Mouse (Mus musculus) forebrain, postnatal 0 days (tissue): ENCODE data around the gene 4833439L19Rik. TPM values are rescaled to one million over a fixed set of nuclear protein-coding genes. Genes with fewer than 3 reads are reported as not detected.
A peak's percentile ranks its signal among the peaks of the same experiment; 100 is the strongest.

Source experiments
- ATAC-seq: fragments of 200-750 bp; cut with Nextera tagmentation; 2 replicates; pipeline ENCODE4 v1.8.0; 2017; ENCODE audit warnings: mild to moderate bottlenecking, moderate library complexity
- DNase-seq: peaks from one replicate; pipeline ENCODE4 v3.0.0-alpha.2; 2015
- H3K27ac ChIP-seq: fragments of 300-500 bp; sonication (generic); 2 replicates; pipeline ENCODE4 v1.5.1; 2014; ENCODE audit warnings: low read depth, mild to moderate bottlenecking, antibody characterized with exemption, low read length, moderate library complexity, mixed read lengths
- H3K27me3 ChIP-seq: fragments of 300-500 bp; sonication (generic); 2 replicates; pipeline ENCODE4 v1.6.1; 2014; ENCODE audit warnings: mild to moderate bottlenecking, low read length, mixed read lengths; ENCODE audit not compliant: insufficient read depth
- H3K36me3 ChIP-seq: fragments of 300-500 bp; sonication (generic); 2 replicates; pipeline ENCODE4 v1.6.1; 2014; ENCODE audit warnings: mild to moderate bottlenecking, moderate library complexity; ENCODE audit not compliant: insufficient read depth
- H3K4me1 ChIP-seq: fragments of 300-500 bp; sonication (generic); 2 replicates; pipeline ENCODE4 v1.6.1; 2014; ENCODE audit warnings: antibody characterized with exemption; ENCODE audit not compliant: insufficient read depth
- H3K4me2 ChIP-seq: fragments of 300-500 bp; sonication (generic); 2 replicates; pipeline ENCODE4 v1.6.1; 2014; ENCODE audit warnings: low read depth, mild to moderate bottlenecking, moderate library complexity
- H3K4me3 ChIP-seq: fragments of 300-500 bp; sonication (generic); 2 replicates; pipeline ENCODE4 v1.5.1; 2014; ENCODE audit warnings: low read depth, low read length, mixed read lengths
- H3K9ac ChIP-seq: fragments of 300-500 bp; sonication (generic); 2 replicates; pipeline ENCODE4 v1.6.1; 2014; ENCODE audit warnings: mild to moderate bottlenecking
- H3K9me3 ChIP-seq: fragments of 300-500 bp; sonication (generic); 2 replicates; pipeline ENCODE4 v1.6.1; 2016; ENCODE audit warnings: low read length
- CTCF ChIP-seq: sonication (generic); IDR thresholded peaks from 2 replicates; pipeline ENCODE4 v1.5.1; 2016; ENCODE audit warnings: antibody characterized with exemption, control low read depth, low read depth
- WGBS: fragments of 180-500 bp; shearing (Covaris S2); extraction: QIAGEN DNeasy Blood & Tissue Kit; methylation state at CpG from one replicate; pipeline ENCODE4 v1.1.7; 2014; 5-methylcytosine and 5-hydroxymethylcytosine counted together
- polyA plus RNA-seq: library from polyadenylated mRNA; unstranded; fragments of >200 nt; fragmentation: Nextera tagmentation; extraction: Ambion mirVana; gene quantifications from 2 replicates; pipeline ENCODE4 v1.2.1, GENCODE M21; 2015
- total RNA-seq: library from RNA; depleted of rRNA; stranded (reverse); fragments of >200 nt; gene quantifications from 2 replicates; pipeline ENCODE4 v1.2.3, GENCODE M21; 2014

The 4833439L19Rik gene
- total and polyA plus RNA-seq, 2 experiments from 2014 or later: 184 to 263 TPM

DNA sequence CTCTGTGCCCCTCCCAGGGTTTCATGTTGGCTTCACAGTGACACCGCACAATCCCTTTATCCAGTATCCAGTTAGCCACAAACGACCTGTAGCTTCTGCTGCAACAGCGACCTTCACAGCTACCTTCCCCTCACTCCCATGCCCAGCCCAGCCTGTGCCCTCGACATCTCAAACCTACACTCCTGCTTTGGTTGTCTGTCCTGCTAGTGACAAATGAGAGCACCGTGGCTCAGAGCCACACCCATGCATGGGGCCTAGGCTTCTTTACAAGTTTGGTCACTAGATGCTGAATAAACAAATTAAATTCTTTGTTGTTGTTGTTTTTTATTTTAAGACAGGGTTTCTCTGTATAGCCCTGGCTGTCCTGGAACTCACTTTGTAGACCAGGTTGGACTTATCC is 42.0 kb upstream of the 4833439L19Rik start:
- Histone ChIP-seq H3K9me3 (no peaks in the 10 kb centered on the region), H3K4me3 (no peak overlapping the region), H3K9ac (no peak overlapping the region), H3K4me2 (no peak overlapping the region), H3K27me3 (no peaks in the 10 kb centered on the region), H3K4me1 (peaks cover 13% of the 10 kb centered on the region; the same call in 1 of the 2 replicates), H3K36me3 (peaks cover 32% of the 10 kb centered on the region), H3K27ac (no peak overlapping the region)
- no peak for ATAC-seq
- no peak for TF ChIP-seq CTCF
- WGBS: 72% methylated on average over 5 of the region's 5 CpGs
- no peak for DNase-seq

DNA sequence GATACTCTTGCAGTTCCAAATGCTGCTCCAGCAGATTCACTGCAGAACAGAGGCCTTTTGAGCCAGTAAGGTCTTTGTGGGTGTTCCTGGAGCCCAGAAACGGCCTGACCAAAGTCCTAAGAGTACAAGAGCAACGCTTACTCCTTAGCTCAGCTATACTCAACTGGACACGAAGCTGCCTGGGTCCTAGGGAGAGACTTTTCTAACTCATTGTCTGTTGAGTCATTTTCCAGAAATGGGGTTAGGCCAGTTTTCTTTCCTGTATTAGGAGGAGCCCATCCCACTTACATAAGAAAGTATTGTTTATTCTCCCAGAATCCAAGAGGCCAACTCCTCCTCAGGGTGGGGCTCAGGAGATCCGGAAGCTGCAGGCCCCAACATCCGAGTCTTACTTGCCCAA is 40.2 kb upstream of the 4833439L19Rik start:
- Histone ChIP-seq H3K36me3 (peaks cover 37% of the 10 kb centered on the region), H3K9ac (no peak overlapping the region), H3K27ac (no peak overlapping the region), H3K9me3 (no peaks in the 10 kb centered on the region), H3K4me1 (peaks cover 13% of the 10 kb centered on the region; the same call in 1 of the 2 replicates), H3K4me2 (no peak overlapping the region), H3K4me3 (no peak overlapping the region), H3K27me3 (no peaks in the 10 kb centered on the region)
- DNase-seq (no peak), ATAC-seq (no peak)
- TF ChIP-seq CTCF: no peak
- 78% methylated on average over 5 of the region's 5 CpGs for WGBS

DNA sequence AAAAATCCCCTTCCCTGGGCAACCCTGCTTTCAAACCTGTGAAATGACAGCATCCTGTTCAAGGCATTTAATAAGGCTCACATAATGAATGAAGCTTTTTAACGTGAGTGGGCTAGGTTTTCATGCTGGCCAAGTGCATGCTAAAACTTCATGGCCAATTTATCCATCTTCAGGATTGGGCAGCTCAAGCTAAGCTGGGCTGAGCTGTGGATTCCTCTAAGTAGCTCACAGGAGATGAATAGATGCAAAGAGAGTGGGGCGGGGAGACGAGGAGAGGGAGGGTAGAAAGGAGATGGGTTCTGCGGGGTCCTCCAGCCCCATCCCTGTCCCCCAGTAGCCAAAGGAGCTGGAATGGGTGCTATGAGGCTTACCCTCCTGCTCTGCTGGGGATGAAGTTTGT is 39.0 kb upstream of the 4833439L19Rik start:
- H3K36me3 ChIP-seq: peaks cover 37% of the 10 kb centered on the region
- H3K27ac ChIP-seq: no peak overlapping the region
- no peak for TF ChIP-seq CTCF
- H3K4me1 ChIP-seq: peaks cover 7% of the 10 kb centered on the region; the same call in 1 of the 2 replicates
- DNase-seq (no peak), ATAC-seq (no peak)
- H3K9me3 ChIP-seq: no peaks in the 10 kb centered on the region
- H3K4me3 ChIP-seq: no peak overlapping the region
- 34% methylated on average over 4 of the region's 4 CpGs for WGBS
- no peak overlapping the region for H3K9ac ChIP-seq
- H3K27me3 ChIP-seq: no peaks in the 10 kb centered on the region
- no peak overlapping the region for H3K4me2 ChIP-seq

GRCm38 (mm10) chr13:54603501-54603900 is 38.3 kb upstream of the 4833439L19Rik start:
- H3K9me3 ChIP-seq: no peaks in the 10 kb centered on the region
- H3K4me2 ChIP-seq: no peak overlapping the region
- H3K9ac ChIP-seq: no peak overlapping the region
- peak; percentile 4; the same call in 1 of the 2 replicates for TF ChIP-seq CTCF
- H3K27ac ChIP-seq: no peak overlapping the region
- no peak for ATAC-seq
- H3K4me3 ChIP-seq: no peak overlapping the region
- H3K36me3 ChIP-seq: peaks cover 40% of the 10 kb centered on the region
- H3K4me1 ChIP-seq: no peaks in the 10 kb centered on the region
- no peak for DNase-seq
- H3K27me3 ChIP-seq: no peaks in the 10 kb centered on the region

GRCm38 (mm10) chr13:54602639-54603111 is 37.4 kb upstream of the 4833439L19Rik start:
- no peak overlapping the region for H3K4me3 ChIP-seq
- H3K36me3 ChIP-seq: peaks cover 48% of the 10 kb centered on the region
- no peaks in the 10 kb centered on the region for H3K27me3 ChIP-seq
- TF ChIP-seq CTCF: no peak
- no peak overlapping the region for H3K27ac ChIP-seq
- no peak overlapping the region for H3K4me2 ChIP-seq
- H3K9me3 ChIP-seq: no peaks in the 10 kb centered on the region
- ATAC-seq (no peak), DNase-seq (no peak)
- no peak overlapping the region for H3K9ac ChIP-seq
- H3K4me1 ChIP-seq: no peaks in the 10 kb centered on the region
- 49% methylated on average over 3 of the region's 3 CpGs for WGBS

DNA sequence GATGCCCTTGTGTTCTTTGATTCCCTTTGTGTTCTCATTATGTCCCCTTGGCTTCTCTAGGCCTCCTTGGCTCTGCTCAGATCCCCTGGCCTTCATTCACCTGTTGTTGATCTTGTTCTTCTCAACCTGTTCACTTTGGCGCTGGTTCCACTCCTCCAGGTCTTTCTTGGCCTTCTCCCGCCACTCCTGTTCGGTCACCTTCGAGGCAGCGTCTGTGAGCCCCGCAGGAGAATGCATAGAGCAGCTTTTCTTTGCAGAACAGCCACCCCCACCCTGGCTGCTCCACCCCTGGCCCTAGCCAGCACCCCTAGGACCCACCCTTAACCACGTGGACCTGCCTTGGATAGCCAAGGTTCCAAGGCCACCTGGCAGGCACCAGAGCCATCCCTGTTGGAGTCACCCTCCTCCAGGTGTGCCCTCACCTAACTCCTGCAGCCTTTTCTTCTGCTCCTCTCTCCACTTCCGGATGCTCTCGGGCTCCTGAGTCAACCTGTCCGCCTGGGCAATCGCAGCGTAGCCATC is 33.4 kb upstream of the 4833439L19Rik start:
- Histone ChIP-seq H3K27me3 (no peaks in the 10 kb centered on the region), H3K4me1 (no peaks in the 10 kb centered on the region), H3K9ac (no peak overlapping the region), H3K4me3 (no peak overlapping the region), H3K27ac (no peak overlapping the region), H3K9me3 (no peaks in the 10 kb centered on the region), H3K4me2 (no peak overlapping the region), H3K36me3 (peaks cover 55% of the 10 kb centered on the region)
- no peak for DNase-seq
- no peak for TF ChIP-seq CTCF
- 92% methylated on average over 12 of the region's 12 CpGs for WGBS
- ATAC-seq: no peak

DNA sequence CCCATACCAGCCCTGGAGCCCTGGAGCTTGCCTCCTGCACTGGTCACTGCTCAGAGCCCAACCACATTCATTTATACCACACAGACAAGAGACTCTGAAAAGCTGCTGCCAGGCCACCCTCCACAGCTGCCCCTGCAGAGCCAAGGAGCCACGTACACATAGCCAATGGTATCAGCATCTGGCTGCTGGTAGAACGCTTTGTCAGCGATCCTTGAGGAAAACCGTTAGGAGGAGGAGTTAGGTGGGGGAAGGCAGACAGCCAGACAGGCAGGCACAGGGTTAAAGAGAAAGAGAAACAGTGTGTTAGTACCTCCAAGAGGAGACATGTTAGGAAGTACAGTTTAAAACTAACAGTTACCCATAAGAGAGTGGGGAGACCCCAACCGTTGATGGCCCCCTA is 31.6 kb upstream of the 4833439L19Rik start:
- H3K4me1 ChIP-seq: no peaks in the 10 kb centered on the region
- H3K9me3 ChIP-seq: no peaks in the 10 kb centered on the region
- TF ChIP-seq CTCF: no peak
- no peak for DNase-seq
- no peak overlapping the region for H3K4me3 ChIP-seq
- no peak overlapping the region for H3K27ac ChIP-seq
- no peak overlapping the region for H3K9ac ChIP-seq
- H3K4me2 ChIP-seq: no peak overlapping the region
- ATAC-seq: 0 out of 2 replicates have a peak, but pooled peaks have one; percentile 42
- H3K36me3 ChIP-seq: peaks cover 57% of the 10 kb centered on the region
- 68% methylated on average over 5 of the region's 5 CpGs for WGBS
- no peaks in the 10 kb centered on the region for H3K27me3 ChIP-seq
